Mouse (Mus musculus) embryo, embryonic 10 days (tissue): ENCODE measurements around the gene 1700037C18Rik.

Source experiments
- DNase-seq: peaks from one replicate; pipeline ENCODE4 v3.0.0-alpha.2; 2015; ENCODE audit warnings: low spot score

1700037C18Rik gene

DNA sequence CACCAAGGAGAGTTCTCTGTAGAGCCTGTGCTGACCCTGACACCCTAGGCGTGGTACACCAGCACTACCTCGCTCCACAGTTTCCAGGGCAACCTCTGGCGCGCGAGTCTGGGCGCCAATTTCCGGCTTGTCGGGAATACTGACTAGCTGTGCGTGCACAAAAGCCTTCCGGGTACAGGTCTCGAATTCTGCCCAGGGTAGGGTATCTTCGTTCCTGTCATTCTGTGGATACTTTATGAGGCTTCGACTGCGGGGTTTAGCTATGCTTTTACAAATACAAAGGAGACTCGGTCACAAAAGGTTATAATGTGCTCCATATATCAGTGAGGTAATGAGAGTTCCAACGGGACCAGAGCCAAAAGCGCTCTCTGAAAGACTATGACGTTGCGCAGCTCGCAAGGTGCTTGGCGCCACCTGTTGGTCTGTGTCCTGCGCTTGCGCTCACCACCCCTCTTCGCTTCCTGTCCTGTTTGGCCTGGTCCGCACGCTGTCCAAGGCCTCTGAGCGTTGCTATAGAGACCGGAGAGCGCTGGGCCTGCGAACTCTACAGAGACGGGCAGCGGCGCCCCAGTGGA, at the start of gene 1700037C18Rik, which contains the start of gene Cluap1:
1700037C18Rik (minus strand) TSS at position 153 of the 575 bp plus-strand sequence.
Cluap1 (plus strand) TSS at position 265 of the 575 bp plus-strand sequence.
- DNase-seq = peak; percentile 96

DNA sequence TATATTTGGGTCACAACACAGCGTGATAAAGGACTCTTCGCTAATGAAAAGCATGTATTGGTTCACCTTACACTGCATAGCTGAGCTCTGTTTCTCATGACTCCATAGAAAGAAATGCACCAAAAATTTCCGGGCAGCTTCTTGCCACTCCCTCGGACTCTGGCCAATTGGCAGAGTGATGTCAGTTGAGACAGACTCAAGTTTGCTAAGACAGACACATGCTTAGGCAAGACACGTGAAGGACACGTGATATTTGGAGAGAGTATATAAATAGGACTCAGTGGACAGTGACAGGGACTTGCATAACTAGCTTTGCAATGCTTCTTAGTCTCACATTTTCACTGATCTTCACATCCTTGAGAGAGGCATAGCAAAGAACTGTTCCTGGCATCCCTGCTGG, 47.9 kb upstream of the 1700037C18Rik start:
- no peak for DNase-seq

DNA sequence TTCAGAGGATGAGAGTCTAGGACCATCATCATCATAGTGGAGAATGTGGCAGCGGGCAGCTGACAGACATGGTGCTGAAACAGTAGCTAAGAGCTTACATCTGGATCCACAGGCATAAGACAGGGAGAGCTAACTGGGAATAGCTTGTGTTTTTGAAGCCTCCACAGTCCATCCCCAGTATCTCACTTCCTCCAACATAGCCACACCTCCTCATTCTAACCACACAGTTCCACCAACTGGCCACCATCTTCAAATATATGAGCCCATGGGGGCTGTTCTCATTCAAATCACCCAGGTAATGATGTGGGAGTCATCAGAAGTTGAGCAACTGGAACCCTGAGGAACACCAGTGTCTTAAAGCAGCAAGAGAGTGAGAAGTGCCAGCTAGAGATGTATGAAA, 42.7 kb upstream of the 1700037C18Rik start:
- DNase-seq = no peak

DNA sequence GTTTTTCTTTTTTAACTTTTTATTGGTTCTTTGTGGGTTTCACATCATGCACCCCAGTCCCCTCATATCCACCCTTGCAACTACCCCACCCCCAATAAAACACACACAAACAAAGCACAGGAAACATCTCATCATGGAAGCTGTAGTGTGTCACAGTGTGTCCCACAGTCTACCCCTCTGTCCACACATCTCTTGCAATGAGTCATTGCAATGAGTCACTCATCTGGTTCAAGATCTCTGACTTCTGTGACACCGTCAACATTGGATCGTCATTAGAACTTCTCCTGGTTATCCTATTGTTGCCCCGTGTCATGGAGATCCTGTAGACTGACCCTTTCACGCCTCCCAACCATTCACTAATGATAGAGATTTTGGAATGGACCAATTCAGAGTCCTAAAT, 26.2 kb upstream of the 1700037C18Rik start:
- DNase-seq = no peak

- no peak for DNase-seq
Measured at GRCm38 (mm10) chr16:3934091-3934490, 25.6 kb upstream of the 1700037C18Rik start.

DNA sequence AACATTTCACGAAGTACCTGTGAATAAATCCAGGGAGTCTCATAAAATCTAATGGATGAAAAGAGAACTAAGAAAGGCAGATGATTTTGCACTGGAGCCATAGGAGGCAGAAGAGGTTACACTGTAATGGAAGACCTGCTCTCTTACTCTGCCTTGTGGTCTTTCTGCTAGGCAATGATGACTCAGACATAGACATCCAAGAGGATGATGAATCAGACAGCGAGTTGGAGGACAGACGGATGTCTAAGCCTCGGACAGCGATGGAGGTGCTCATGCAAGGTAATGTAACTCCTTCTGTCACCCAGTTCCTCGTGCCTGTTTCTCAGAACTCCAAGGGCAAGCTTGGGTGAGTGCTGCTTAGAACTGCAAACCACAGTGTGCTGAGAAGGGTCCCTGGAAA, 25.0 kb upstream of the 1700037C18Rik start:
- no peak for DNase-seq

- no peak for DNase-seq
Measured at GRCm38 (mm10) chr16:3929151-3929550, 20.7 kb upstream of the 1700037C18Rik start.

- no peak for DNase-seq
Measured at GRCm38 (mm10) chr16:3928582-3928981, 20.1 kb upstream of the 1700037C18Rik start.

- no peak for DNase-seq
Measured at GRCm38 (mm10) chr16:3923966-3924365, 15.5 kb upstream of the 1700037C18Rik start.

GRCm38 (mm10) chr16:3923515-3923914, 15.0 kb upstream of the 1700037C18Rik start:
- DNase-seq = no peak

DNA sequence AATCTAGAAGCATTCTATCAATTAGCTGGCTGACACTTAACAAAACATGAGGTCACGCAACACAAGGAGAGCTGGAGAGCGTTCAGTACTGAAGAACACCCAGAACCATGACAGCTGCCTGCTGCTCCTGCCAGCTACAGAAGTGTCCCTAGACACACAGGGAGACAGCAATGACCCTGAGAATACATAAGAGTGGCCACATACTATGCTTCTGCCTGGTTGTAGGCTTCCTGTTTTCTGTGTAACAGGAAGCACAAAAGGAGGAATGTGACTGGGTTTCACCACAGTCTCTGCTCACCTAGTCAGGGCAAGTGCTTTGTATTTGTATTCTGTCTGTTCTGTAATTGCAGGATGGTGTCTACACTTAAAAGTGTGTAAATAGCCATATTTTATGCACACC, 12.3 kb upstream of the 1700037C18Rik start:
- DNase-seq = no peak

GRCm38 (mm10) chr16:3909118-3909517, 629 bp upstream of the 1700037C18Rik start:
- DNase-seq = no peak

GRCm38 (mm10) chr16:3907471-3907870, 1.0 kb downstream of the 1700037C18Rik start:
- DNase-seq = no peak

GRCm38 (mm10) chr16:3896553-3896952, 11.9 kb downstream of the 1700037C18Rik start:
- no peak for DNase-seq

- no peak for DNase-seq
Measured at GRCm38 (mm10) chr16:3896046-3896445, 12.4 kb downstream of the 1700037C18Rik start.

DNA sequence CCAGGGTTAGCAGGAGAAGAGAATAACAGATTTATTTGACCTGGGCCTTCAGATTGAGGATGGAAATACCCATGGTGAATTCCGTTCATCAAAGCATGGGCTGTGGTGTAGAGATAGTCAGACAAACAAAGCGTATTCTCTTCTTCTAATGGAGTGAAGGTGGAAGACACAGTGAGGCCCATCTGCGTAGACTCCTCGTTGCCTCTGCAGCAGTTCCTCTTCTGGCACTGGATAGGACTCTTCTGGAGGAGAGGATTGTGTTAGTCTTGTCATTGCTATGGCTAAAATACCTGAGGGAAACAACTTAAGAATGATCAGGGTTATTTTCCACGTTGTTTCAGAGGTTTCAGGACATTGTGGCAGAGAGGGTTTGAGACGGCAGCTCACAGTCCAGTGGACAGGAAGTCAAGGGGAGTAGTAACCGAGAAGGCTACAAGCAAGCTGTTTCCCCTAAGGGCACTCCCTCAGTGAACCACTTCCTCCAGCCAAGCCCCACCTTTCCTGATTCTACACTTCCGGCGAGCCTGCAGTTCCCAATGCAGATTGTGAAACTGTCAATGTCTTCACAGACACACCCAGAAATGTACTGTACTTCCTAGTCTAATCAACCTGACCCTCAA, 13.2 kb downstream of the 1700037C18Rik start:
- no peak for DNase-seq

GRCm38 (mm10) chr16:3893739-3894138, 14.8 kb downstream of the 1700037C18Rik start:
- no peak for DNase-seq

DNA sequence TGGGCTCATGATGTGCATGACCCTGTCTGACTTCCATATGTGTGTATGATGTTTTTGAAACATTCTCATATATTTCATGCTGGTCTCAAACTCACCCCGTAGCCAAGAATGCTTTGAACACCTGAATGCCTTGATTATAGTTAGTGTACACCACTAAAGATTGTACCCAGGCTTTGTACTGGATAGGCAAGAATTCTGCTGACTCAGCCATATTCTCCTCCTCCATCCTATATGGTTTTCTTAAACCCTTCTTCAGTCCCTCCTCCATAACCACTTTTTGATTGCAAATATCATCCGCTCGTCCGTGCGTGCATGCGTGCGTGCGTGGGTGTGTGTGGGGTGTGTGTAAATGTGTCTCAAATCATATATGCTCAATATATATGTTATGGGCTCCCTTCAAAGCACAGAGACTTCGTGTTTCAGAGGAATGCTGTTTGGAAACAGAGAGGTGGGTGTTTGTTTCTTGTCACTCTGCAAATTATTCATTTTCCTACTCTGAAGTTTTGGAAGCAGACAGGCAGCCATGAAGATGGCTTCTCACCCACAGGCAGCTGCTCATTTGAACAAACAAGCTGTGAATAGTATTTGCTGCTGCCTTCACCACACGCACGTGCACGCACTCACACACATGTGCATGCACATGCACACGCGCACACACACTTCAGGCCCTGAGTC, 16.7 kb downstream of the 1700037C18Rik start:
- no peak for DNase-seq

DNA sequence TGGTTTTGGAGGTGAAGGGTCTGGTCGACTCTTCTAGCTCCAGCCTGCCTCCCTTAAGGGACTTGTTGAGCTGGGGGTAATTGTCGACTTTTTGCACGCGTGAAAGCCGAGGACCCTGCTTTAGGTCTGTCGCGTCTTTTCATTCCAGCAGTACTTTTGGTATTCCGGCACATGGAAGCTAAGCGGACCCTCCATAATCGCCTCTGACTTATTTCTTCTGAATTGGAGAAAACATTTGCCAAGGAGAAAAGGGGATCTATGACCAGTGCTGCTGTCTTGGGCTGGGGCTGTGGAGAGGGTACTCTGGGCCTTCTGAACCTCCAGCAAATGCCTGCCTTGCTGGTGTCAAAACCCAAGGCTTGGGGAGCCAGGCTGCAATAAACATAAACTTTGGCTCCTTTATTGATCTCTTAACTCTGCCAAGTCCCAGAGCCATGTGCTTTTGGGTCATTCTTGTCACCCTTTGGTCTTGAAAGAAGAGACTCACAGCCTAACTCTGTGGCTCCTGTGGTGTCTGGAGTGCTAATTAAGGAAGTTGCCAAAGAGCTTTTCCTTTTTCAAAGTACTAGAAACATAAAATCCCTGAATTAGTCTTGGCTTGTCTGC, 23.3 kb downstream of the 1700037C18Rik start:
- peak; percentile 27 for DNase-seq

DNA sequence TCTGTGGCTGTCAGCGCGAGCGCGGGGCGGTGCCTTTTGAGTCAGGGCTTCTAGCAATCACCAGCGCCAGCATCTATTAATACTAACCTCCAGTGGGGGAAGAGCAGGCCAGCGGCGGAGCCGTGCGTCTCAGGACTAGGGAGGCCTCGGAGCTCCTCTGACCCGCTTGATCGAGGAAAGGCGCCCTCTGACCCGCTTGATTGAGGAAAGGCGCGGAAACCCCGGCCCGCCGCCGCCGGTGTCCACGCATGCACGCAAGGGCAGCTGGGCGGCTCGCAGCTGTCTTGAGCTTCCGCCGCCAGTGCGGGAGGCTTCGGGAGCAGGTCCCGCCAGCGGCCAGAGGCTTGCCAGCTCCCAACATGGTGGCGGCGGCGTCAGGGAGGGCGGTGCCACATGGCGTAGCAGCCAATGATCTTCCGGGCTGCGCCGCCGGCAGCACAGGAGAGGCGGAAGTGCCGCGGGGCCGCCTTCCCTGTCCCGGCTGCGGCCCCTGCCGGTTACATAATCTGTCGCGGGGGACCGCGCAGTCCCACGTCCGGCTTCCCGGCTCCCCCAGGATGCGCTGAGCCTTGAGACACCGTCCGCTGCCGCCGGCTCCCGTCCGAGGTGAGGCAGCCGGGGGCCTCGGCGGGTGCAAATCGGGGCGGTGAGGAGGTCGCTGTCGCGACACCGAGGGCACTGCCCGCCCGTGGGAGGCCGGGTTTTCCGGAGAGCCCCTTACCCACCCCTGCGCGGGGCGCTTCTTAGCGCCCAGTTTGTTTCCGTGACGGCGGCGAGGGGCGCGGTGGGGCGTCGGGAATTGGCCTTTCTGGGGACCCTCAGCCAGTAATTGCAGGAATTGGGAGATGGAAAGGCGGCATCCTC, 24.1 kb downstream of the 1700037C18Rik start, which contains the start of the genes Zfp597 and Gm20695:
Zfp597 (minus strand) TSS at position 361 of the 864 bp plus-strand sequence.
Gm20695 (plus strand) TSS at position 448 of the 864 bp plus-strand sequence.
- DNase-seq = peak; percentile 98

GRCm38 (mm10) chr16:3876346-3876745, 32.1 kb downstream of the 1700037C18Rik start:
- DNase-seq = no peak
